Mouse (Mus musculus) left cerebral cortex, postnatal 36 days (tissue): ENCODE results near the gene Tspo. TPM values are rescaled to one million over a fixed set of nuclear protein-coding genes. Genes with fewer than 3 reads are reported as not detected.
A peak's percentile ranks its signal among the peaks of the same experiment; 100 is the strongest.

Experiments
- DNase-seq, 2 experiments: peaks; one replicate each; pipeline ENCODE4 v3.0.0; 2021 to 2022; ENCODE audit warnings: low spot score in 2 of 2, mixed read lengths in 1 of 2
- intact Hi-C: fragments of 180-260 bp; cut with DNase I; formaldehyde crosslinking; loops from one replicate; pipeline ENCODE4 v1.15.1; 2025
- total RNA-seq, 2 experiments: library from RNA; stranded (reverse); gene quantifications; 2 replicates each; pipeline ENCODE4 v1.2.3; 2021

Tspo gene
- 1 to 10 TPM; 4.5 to 5.7 TPM for total RNA-seq

- DNase-seq = no peak
- intact Hi-C loops = no loop called here
Observed at GRCm38 (mm10) chr15:83563327-83563856, at the start of gene Tspo, which contains the start of gene Mcat. Tspo (plus strand) TSS chr15:83563592. Mcat (minus strand) TSS chr15:83563787.

GRCm38 (mm10) chr15:83515018-83515417 lies 48.4 kb upstream of the Tspo start:
- DNase-seq = no peak
- intact Hi-C loops = loop anchor here (5.0 to 10.0 kb wide), 2 partner anchors 303 to 360 kb away; no protein-coding TSS in a partner anchor

DNA sequence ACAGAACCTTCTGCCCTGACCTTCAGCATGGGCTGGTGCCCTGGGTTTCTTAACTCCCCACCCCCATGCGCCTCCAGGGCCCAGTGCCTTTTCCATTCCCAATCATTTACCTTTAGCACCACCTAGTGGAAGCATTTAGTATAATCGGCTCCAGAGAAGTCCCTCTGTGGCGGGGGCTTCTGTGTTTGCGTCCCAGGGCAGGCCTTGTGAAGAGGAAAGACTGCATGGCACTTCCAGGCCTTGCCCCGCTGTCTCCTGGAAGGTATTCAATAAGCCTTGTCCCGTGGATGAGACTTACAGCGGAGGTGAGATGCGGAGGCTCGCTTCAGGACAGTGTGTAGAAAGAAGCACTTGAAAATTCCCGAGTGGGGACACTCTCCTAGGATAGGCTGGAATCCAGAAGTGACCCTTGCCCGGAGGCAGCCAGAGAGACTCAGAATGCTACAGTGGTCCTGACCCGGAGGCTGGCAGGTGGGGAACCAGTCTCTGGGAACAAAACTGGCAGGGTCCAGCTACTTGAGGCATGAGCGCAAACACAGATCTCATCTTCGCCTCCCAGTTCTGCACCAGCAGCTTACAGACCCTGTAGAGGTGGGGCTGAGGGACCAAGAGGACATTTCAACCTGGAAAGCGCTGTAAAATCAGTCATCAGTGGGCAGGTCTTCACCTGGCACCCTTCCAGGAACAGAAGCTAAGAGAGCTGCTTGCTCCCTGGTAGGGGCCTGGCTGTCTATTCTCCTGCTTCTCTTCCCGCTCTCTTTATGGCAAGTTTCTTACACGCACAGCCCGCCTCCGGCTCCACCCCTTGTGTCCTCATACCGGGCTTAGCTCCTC lies 45.0 kb upstream of the Tspo start:
- intact Hi-C loops = loop anchor here (5.0 to 10.0 kb wide), 2 partner anchors 306 to 364 kb away; no protein-coding TSS in a partner anchor
- peak; percentile 29 to 35 for DNase-seq

DNA sequence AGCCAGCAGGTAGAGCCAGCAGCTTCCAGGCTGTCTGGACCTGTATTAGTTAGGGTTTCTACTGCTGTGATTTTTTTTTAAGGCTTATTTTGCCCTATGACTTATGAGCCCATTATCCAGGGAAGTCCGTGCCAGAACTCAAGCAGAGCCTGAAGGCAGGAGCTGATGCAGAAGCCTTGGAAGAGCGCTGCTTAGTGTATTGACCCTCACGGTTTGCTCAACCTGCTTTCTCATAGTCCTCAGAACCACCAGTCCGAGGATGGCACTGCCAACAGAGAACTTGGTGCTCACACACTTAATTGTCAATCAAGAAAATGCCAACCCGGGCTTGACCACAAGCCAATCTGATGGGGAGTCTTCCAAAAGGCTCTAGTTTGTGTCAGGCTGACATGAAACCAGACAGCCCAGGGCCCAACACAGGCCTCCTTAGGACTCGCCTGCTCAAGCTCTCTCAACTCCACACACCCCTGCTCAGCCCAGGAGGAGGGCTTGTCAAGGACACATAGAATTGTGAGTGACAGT lies 42.5 kb upstream of the Tspo start:
- intact Hi-C loops = no loop called here
- DNase-seq = no peak

GRCm38 (mm10) chr15:83523196-83523595 lies 40.2 kb upstream of the Tspo start:
- intact Hi-C loops = no loop called here
- no peak for DNase-seq

DNA sequence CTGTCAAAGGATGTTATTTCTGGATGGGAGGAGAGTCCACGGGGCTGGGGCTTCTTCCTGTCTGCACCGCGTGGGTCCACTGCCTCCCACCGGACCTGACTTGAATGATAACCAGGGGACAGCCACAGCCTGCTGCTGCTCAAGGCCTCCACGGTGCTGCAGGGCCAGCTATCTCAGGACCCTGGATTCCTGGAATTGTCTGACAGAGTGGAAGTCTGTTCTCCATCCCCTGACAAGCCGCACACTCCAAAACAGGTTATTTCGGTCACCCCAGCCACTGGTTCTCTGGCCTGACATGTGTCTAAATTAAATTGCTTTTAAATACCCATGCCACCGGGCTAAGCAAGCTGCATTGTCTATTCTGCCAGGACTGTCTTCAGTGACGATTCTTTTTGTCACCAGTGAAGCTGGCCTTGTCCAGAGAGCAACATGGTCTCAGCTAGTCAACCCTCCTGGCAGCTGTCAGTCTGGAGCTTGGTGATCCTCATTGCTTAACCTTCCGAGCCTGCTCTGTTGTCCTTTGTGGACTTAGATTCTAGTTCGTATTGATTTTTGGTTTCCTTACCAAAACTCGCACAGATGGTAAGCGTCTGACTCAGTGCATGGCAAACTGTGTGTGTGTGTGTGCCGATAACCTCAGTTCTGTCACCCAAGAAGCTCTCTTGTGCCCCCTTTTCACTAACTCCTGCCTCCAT lies 39.6 kb upstream of the Tspo start:
- DNase-seq = no peak
- intact Hi-C loops = no loop called here

- intact Hi-C loops = no loop called here
- no peak for DNase-seq
Observed at GRCm38 (mm10) chr15:83524333-83524729, 39.1 kb upstream of the Tspo start.

- intact Hi-C loops = no loop called here
- DNase-seq = peak in 1 of 2 experiments; percentile 9
Observed at GRCm38 (mm10) chr15:83526424-83527091, 36.8 kb upstream of the Tspo start, which contains the start of gene Bik. Bik (plus strand) TSS chr15:83526862.

- no peak for DNase-seq
- intact Hi-C loops = no loop called here
Observed at GRCm38 (mm10) chr15:83527092-83527437, 36.3 kb upstream of the Tspo start.

DNA sequence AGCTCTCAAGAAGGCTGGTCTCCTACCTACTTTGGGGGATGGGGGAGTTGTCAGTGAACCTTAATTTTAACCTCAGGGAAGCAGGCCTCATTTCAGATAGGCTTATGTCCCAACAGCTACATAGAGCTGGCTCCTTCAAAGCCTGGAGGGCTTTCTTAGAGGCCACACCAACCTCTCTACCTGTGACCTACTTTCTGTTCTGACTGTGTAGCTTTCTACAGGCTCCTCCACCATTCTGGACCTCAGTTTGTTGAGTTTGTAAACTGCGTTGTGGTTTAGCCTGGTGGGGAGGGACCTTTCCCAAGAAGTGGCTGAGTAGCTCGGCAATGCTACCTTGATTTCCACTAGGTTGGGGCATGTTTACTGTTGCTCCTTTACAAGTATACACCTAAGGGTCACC lies 35.6 kb upstream of the Tspo start:
- intact Hi-C loops = no loop called here

DNA sequence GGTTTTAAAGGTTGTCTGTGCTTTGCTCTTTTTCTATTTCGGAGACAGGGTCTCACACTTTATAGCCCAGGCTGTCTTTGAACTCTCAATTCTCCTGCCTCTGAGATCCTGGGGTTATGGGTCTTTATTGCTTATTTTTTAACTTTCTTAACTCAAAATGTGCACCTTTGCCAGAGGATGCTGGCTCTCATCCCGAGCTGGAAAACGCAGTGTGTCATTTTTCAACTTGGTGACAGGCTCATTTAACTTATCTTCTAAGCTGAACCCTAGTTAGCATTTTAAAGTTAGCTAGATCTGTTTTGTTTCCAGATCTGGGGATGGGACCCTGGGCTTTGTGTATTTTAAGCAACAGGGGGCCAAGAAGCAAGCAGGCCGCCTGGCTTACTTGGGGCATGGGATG lies 34.5 kb upstream of the Tspo start:
- DNase-seq = no peak
- intact Hi-C loops = no loop called here

More for the DNA sequence above, 35.6 kb upstream of the Tspo start:
- no peak for DNase-seq

DNA sequence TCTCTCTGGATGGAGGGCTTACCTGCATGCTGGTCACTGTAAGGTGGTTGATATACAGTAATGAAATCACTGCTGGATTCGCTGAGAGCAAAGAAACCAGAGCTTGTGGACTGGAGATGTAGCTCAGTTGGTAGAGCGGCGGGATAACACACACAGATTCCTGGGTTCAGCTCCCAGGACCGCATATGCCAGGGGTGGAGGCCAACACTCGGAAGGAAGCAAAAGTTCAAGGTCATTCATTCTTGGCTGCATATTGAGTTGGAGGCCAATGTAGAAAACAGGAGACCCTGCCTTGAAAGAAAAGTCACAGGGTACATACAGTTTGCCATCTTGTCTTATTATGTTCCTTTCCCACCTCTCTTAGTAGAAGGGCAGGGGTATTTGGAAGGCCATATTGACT lies 33.6 kb upstream of the Tspo start:
- intact Hi-C loops = no loop called here
- DNase-seq = no peak

DNA sequence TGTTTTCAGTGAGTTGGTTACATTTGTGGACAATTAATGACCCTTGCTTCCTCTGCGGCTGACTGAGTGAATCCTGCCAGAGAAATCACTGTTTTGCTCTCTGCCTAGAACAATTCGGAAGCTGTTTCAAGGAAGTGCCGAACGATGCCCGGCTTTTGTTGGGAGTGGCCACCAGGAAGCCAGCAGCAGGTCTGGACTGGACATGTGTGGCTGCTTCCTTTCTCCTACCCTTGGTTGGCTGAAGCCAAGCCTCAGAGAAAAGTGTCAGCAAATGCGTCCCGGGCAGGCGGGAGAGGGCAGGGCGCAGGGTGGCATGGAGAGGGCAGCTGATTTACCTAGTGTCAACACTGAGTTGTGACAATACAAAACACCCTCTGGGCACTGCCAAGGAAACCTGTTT lies 33.2 kb upstream of the Tspo start:
- intact Hi-C loops = no loop called here

DNA sequence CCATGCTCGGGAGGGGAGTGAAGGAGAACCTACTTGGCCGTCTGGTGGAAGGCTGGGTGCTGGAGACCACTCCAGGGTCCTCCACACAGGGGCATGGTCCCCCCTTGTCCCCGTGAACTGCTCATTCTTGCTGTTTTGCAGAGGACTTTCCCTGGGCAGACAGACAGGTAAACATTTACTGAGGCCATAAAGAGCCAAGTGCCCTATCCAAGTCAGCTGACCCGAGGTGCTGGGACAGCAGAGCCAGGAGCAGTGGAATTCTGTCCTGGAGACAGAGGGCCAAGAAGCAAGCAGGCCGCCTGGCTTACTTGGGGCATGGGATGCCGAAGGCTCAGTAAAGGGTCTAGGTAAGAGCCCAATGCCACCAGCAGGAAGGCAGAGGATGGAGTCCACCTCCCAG lies 32.7 kb upstream of the Tspo start:
- intact Hi-C loops = no loop called here
- no peak for DNase-seq

More for the DNA sequence above, 33.2 kb upstream of the Tspo start:
- DNase-seq = no peak

GRCm38 (mm10) chr15:83531961-83532469 lies 31.4 kb upstream of the Tspo start:
- DNase-seq = no peak
- intact Hi-C loops = no loop called here

DNA sequence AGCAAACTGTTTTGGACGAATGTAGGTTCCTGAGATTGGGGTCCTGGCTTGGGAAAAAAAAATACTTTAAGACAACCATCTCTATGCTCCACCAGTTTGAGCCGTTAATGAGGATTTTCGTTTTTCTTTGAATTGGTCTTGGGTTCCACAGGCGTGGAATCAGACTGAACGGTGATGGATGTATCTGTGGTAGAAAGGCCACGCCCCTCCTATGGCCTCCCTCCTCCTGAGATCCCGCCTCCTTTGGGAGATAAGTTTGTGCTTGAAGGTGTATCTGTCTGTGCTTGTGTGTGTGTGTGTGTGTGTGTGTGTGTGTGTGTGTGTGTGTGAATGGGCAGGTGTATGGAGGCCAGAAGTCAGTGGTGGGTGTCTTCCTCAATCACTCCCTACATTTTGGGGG lies 30.8 kb upstream of the Tspo start:
- intact Hi-C loops = no loop called here
- no peak for DNase-seq

DNA sequence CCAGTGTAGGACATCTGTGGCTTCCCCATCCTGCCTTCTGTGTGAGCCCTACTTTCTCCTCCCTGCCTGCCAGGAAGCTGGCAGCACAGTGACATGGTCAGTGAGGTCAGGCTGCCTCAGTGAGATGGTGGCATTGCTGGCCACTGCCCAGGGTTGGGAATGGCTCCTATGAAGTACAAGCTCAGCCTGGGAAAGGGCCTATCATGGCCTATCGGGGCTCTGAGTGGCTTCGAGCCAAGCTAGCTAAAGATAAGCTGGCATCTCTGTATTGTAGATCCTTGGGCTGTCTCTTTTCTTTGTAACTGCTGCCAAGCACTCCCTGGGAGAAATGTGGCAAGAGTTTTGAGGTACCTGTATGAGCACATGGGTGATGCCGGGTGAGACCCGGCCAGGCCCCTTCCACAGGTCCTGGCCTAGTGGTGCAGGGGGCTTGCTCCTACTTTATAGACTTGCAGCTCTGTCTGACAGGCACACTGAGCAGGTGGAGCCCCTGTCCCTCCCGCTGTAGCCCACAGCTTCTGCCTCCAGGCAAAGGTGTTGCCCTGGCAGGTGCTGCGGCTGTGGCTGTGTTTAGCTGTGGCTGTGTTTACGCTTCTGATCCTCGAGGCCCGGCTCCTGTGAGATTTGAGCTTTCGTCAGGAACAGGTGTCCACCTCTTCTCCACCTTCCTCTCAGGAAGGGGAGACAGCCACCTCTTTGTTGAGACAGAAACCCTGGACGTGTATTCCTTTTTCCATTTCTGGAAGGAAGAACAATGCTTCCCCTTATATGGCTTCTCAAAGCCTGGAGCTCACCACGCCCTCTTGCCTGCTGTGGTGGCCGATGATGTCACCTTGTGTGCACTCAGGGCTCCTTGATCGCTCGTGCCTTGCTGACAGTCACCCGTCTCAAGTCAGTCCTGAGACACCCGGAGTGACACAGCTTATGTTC lies 28.2 kb upstream of the Tspo start:
- DNase-seq = no peak
- intact Hi-C loops = no loop called here

DNA sequence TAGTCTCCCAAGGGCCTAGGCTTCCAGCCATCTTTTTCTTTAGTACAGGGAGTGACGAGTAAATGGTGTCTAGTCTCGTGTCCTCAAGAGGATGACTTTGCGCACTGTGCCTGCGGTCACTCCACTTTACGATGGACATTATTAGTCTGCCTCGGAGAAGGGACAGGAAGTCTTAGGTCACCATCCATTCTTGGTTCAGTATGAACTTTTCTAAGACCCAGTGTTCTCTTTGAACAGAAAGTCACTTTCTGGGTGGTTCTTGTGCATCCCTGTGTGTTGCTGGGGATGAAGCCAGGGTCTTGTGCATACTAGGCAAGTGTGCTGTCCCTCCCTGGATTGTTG lies 27.5 kb upstream of the Tspo start:
- intact Hi-C loops = no loop called here
- DNase-seq = no peak

- DNase-seq = no peak
- intact Hi-C loops = no loop called here
Observed at GRCm38 (mm10) chr15:83538855-83539254, 24.5 kb upstream of the Tspo start.
